Mouse (Mus musculus): ENCODE results near the gene Rcor1. TPM values are rescaled to one million over a fixed set of nuclear protein-coding genes. Genes with fewer than 3 reads are reported as not detected.
A peak's percentile ranks its signal among the peaks of the same experiment; 100 is the strongest.

Gene Rcor1
- polyA plus RNA-seq, 1 experiment from 2014 or later: 18.2 TPM

- ATAC-seq (replicated peaks; ENCODE audit: low FRiP score): no peak
- WGBS: 83% methylated on average over 6 of the region's 6 CpGs
Measured at GRCm38 (mm10) chr12:111152579-111152978, 113.4 kb downstream of the Rcor1 start.

DNA sequence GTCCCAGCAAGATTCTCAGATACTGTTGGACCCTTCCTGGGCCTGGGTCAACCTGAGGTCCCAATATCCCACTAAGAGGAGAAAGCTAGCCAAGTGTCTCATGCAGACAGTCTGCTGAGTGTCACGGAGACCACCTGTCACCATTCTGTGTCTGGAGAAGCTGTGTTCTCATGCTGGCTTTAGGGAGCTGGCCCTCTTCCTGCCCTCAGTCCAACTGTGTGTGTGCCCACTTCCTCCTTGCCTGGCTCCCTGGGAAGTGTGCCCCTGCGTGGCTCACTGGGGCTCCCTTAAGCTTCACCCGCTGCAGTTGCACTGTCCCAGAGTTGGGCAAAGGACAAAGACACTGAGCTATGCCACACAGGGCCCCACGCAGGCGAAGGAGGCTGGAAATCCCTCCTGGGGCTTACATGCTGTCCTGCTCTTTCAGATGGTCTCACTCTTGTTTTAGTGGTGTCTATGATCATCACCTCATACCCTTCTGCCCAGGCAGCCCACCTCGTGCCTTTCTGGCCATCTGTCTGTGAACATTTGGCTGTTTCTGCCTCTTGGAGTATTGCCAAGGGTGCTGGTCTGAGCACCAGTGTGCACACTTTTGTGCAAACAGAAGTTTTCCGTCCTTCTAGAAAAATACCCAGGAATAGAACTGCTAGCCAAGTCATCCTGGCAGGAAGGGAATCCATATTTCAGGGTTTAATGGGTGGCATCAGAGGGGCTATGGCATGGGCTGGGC lies 114.0 kb downstream of the Rcor1 start:
- peaks cover 23% of the 10 kb centered on the region for H3K4me1 ChIP-seq (replicated peaks; ENCODE audit: control insufficient read depth, insufficient read depth, low read length)
- WGBS: 77% methylated on average over 7 of the region's 7 CpGs
- DNase-seq (ENCODE audit: low spot score): no peak
- no peak overlapping the region for H3K27ac ChIP-seq (ENCODE audit: low read depth, low read length)
- H3K4me3 ChIP-seq (ENCODE audit: low read depth, low read length): no peak overlapping the region
- no peak overlapping the region for H3K4me2 ChIP-seq
- no peak overlapping the region for H3K9ac ChIP-seq (ENCODE audit: low read depth, low read length)
- H3K36me3 ChIP-seq (ENCODE audit: control insufficient read depth, insufficient read depth, low read length): no peaks in the 10 kb centered on the region
- no peak for ATAC-seq (replicated peaks; ENCODE audit: low FRiP score)
- no peaks in the 10 kb centered on the region for H3K9me3 ChIP-seq (ENCODE audit: control insufficient read depth, low read length)
- no peaks in the 10 kb centered on the region for H3K27me3 ChIP-seq (replicated peaks; ENCODE audit: control insufficient read depth, insufficient read depth, low read length)

More at GRCm38 (mm10) chr12:111152579-111152978, 113.4 kb downstream of the Rcor1 start:
- Histone ChIP-seq H3K9ac (ENCODE audit: low read depth, low read length) (no peak overlapping the region), H3K4me3 (ENCODE audit: low read depth, low read length) (no peak overlapping the region), H3K9me3 (ENCODE audit: control insufficient read depth, low read length) (no peaks in the 10 kb centered on the region), H3K27me3 (replicated peaks; ENCODE audit: control insufficient read depth, insufficient read depth, low read length) (no peaks in the 10 kb centered on the region), H3K27ac (ENCODE audit: low read depth, low read length) (no peak overlapping the region), H3K4me1 (replicated peaks; ENCODE audit: control insufficient read depth, insufficient read depth, low read length) (peaks cover 23% of the 10 kb centered on the region), H3K4me2 (no peak overlapping the region), H3K36me3 (ENCODE audit: control insufficient read depth, insufficient read depth, low read length) (no peaks in the 10 kb centered on the region)
- DNase-seq (ENCODE audit: low spot score): no peak

DNA sequence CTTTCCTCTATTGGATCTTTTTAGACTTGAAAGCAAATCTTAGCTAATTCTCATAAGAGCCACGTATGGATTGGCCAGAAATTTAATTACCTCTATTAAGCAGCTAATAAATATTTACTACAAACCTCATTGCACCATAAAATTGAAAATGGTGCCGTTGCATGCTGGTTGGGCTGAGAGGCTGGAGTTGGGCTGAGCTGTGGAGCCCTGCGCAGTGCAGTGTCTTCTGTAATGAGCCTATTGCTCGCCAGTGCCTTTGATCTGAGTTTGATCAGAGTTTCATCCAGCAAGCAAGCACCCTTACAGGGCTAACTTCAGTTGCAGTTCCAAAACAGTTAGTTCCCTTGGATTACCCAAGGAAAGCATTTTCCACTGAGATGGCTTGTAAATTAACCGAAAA lies 114.8 kb downstream of the Rcor1 start:
- peaks cover 23% of the 10 kb centered on the region for H3K4me1 ChIP-seq (replicated peaks; ENCODE audit: control insufficient read depth, insufficient read depth, low read length)
- no peak for DNase-seq (ENCODE audit: low spot score)
- H3K9ac ChIP-seq (ENCODE audit: low read depth, low read length): no peak overlapping the region
- WGBS: 73% methylated on average over 5 of the region's 5 CpGs
- no peaks in the 10 kb centered on the region for H3K9me3 ChIP-seq (ENCODE audit: control insufficient read depth, low read length)
- no peak for ATAC-seq (replicated peaks; ENCODE audit: low FRiP score)
- no peak overlapping the region for H3K27ac ChIP-seq (ENCODE audit: low read depth, low read length)
- no peaks in the 10 kb centered on the region for H3K36me3 ChIP-seq (ENCODE audit: control insufficient read depth, insufficient read depth, low read length)
- no peak overlapping the region for H3K4me3 ChIP-seq (ENCODE audit: low read depth, low read length)
- no peaks in the 10 kb centered on the region for H3K27me3 ChIP-seq (replicated peaks; ENCODE audit: control insufficient read depth, insufficient read depth, low read length)
- no peak overlapping the region for H3K4me2 ChIP-seq

DNA sequence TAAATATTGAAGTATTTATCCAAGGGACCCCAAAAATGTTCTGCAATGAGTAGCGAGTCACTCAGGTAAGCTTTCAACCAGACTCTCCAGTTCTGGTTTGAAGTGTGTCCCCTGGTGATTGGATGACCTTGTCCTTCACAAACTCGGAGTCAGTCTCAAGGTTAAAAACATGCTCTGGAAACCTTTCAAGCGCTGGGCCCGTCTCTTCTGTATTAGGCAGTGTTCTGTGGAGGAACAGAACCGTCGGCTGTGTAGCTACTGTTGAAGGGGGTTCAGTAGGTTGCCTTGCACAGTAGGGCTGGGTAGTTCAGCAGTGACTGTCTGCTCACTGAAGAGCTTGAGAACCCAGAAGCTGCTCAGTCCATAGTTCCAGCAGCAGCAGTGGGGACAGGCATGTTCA lies 115.5 kb downstream of the Rcor1 start:
- no peaks in the 10 kb centered on the region for H3K36me3 ChIP-seq (ENCODE audit: control insufficient read depth, insufficient read depth, low read length)

GRCm38 (mm10) chr12:111155756-111156155 lies 116.6 kb downstream of the Rcor1 start:
- Histone ChIP-seq H3K4me3 (ENCODE audit: low read depth, low read length) (no peak overlapping the region), H3K27me3 (replicated peaks; ENCODE audit: control insufficient read depth, insufficient read depth, low read length) (no peaks in the 10 kb centered on the region), H3K4me2 (no peak overlapping the region), H3K9ac (ENCODE audit: low read depth, low read length) (no peak overlapping the region), H3K9me3 (ENCODE audit: control insufficient read depth, low read length) (no peaks in the 10 kb centered on the region), H3K27ac (ENCODE audit: low read depth, low read length) (no peak overlapping the region), H3K4me1 (replicated peaks; ENCODE audit: control insufficient read depth, insufficient read depth, low read length) (peaks cover 23% of the 10 kb centered on the region), H3K36me3 (ENCODE audit: control insufficient read depth, insufficient read depth, low read length) (no peaks in the 10 kb centered on the region)
- ATAC-seq (replicated peaks; ENCODE audit: low FRiP score) (no peak), DNase-seq (ENCODE audit: low spot score) (no peak)
- WGBS: 93% methylated on average over 1 of the region's 1 CpGs

More for the DNA sequence above, 115.5 kb downstream of the Rcor1 start:
- WGBS: 84% methylated on average over 6 of the region's 6 CpGs
- Histone ChIP-seq H3K4me3 (ENCODE audit: low read depth, low read length) (no peak overlapping the region), H3K9me3 (ENCODE audit: control insufficient read depth, low read length) (no peaks in the 10 kb centered on the region), H3K27ac (ENCODE audit: low read depth, low read length) (no peak overlapping the region), H3K27me3 (replicated peaks; ENCODE audit: control insufficient read depth, insufficient read depth, low read length) (no peaks in the 10 kb centered on the region), H3K4me1 (replicated peaks; ENCODE audit: control insufficient read depth, insufficient read depth, low read length) (peaks cover 23% of the 10 kb centered on the region), H3K4me2 (no peak overlapping the region), H3K9ac (ENCODE audit: low read depth, low read length) (no peak overlapping the region)
- DNase-seq (ENCODE audit: low spot score): no peak
- ATAC-seq (replicated peaks; ENCODE audit: low FRiP score): no peak

- H3K36me3 ChIP-seq (ENCODE audit: control insufficient read depth, insufficient read depth, low read length): no peaks in the 10 kb centered on the region
- peak; percentile 52; the same call in 1 of the 2 replicates for ATAC-seq (replicated peaks; ENCODE audit: low FRiP score)
- no peaks in the 10 kb centered on the region for H3K9me3 ChIP-seq (ENCODE audit: control insufficient read depth, low read length)
- no peaks in the 10 kb centered on the region for H3K27me3 ChIP-seq (replicated peaks; ENCODE audit: control insufficient read depth, insufficient read depth, low read length)
- H3K9ac ChIP-seq (ENCODE audit: low read depth, low read length): peak overlapping the region; percentile 49; the same call in 1 of the 2 replicates
- 17% methylated on average over 12 of the region's 12 CpGs for WGBS
- 0 out of 2 replicates have a peak overlapping the region, but pooled peaks have one; percentile 3 for H3K4me3 ChIP-seq (ENCODE audit: low read depth, low read length)
- H3K4me2 ChIP-seq: peak overlapping the region; percentile 51
- H3K4me1 ChIP-seq (replicated peaks; ENCODE audit: control insufficient read depth, insufficient read depth, low read length): peaks cover 22% of the 10 kb centered on the region
- H3K27ac ChIP-seq (ENCODE audit: low read depth, low read length): peak overlapping the region; percentile 62; the same call in 1 of the 2 replicates
- DNase-seq (ENCODE audit: low spot score): no peak
Measured at GRCm38 (mm10) chr12:111159659-111160428, 120.7 kb downstream of the Rcor1 start.

- Histone ChIP-seq H3K4me1 (replicated peaks; ENCODE audit: control insufficient read depth, insufficient read depth, low read length) (peaks cover 31% of the 10 kb centered on the region), H3K9ac (ENCODE audit: low read depth, low read length) (no peak overlapping the region), H3K27ac (ENCODE audit: low read depth, low read length) (no peak overlapping the region), H3K36me3 (ENCODE audit: control insufficient read depth, insufficient read depth, low read length) (no peaks in the 10 kb centered on the region), H3K9me3 (ENCODE audit: control insufficient read depth, low read length) (no peaks in the 10 kb centered on the region), H3K4me3 (ENCODE audit: low read depth, low read length) (no peak overlapping the region), H3K4me2 (no peak overlapping the region), H3K27me3 (replicated peaks; ENCODE audit: control insufficient read depth, insufficient read depth, low read length) (no peaks in the 10 kb centered on the region)
- whole genome bisulfite sequencing: 88% methylated on average over 10 of the region's 10 CpGs
- ATAC-seq (replicated peaks; ENCODE audit: low FRiP score) (no peak), DNase-seq (ENCODE audit: low spot score) (no peak)
Measured at GRCm38 (mm10) chr12:111160871-111161270, 121.7 kb downstream of the Rcor1 start.

GRCm38 (mm10) chr12:111161943-111162311 lies 122.8 kb downstream of the Rcor1 start:
- Histone ChIP-seq H3K36me3 (ENCODE audit: control insufficient read depth, insufficient read depth, low read length) (no peaks in the 10 kb centered on the region), H3K4me3 (ENCODE audit: low read depth, low read length) (0 out of 2 replicates have a peak overlapping the region, but pooled peaks have one; percentile 17), H3K9me3 (ENCODE audit: control insufficient read depth, low read length) (no peaks in the 10 kb centered on the region), H3K27ac (ENCODE audit: low read depth, low read length) (no peak overlapping the region), H3K9ac (ENCODE audit: low read depth, low read length) (no peak overlapping the region), H3K27me3 (replicated peaks; ENCODE audit: control insufficient read depth, insufficient read depth, low read length) (no peaks in the 10 kb centered on the region), H3K4me2 (peak overlapping the region; percentile 56), H3K4me1 (replicated peaks; ENCODE audit: control insufficient read depth, insufficient read depth, low read length) (peaks cover 32% of the 10 kb centered on the region)
- DNase-seq (ENCODE audit: low spot score): no peak
- WGBS: 33% methylated on average over 7 of the region's 7 CpGs
- ATAC-seq (replicated peaks; ENCODE audit: low FRiP score): no peak
